Mouse (Mus musculus) spleen, postnatal 0 days (tissue): ENCODE data around the gene Tnfsf14. TPM values are rescaled to one million over a fixed set of nuclear protein-coding genes. Genes with fewer than 3 reads are reported as not detected.

ENCODE experiments used
- polyA plus RNA-seq: library from polyadenylated mRNA; unstranded; fragments of >200 nt; fragmentation: Nextera tagmentation; extraction: Ambion mirVana; gene quantifications from 2 replicates; pipeline ENCODE4 v1.2.1, GENCODE M21; 2015

The Tnfsf14 gene
- polyA plus RNA-seq, result 3.9 and 4.3 TPM in 2 replicates

DNA sequence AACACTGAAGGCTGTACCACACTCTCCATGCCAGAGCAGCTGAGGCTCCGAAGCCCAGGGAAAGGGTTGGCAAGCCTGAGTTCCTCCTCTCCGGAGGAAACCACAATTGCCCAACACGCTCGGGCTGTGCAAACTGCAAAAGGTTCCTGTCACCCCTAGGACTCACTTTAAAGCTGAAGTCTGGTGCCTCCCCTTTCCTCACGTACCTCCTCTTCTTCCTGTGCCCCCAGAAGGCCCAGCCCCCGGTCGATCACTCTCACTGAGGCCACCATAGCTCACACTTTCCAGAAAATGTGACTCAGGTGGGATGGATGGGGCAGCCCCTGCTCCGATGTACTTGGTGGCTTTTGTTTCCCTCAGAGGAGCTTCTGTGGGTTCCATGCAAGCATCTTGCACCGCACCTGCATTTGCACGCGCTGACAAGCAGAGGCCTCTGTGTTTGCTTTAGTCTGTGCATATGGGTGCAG is at the start of gene Tnfsf14:
Tnfsf14 (minus strand) TSS at position 137 of the 467 bp plus-strand sequence.

GRCm38 (mm10) chr17:57228014-57228413 is 34.0 kb upstream of the Tnfsf14 start, which contains the start of gene C3:
Gene C3, minus strand, starts transcription at chr17:57228136.

GRCm38 (mm10) chr17:57148994-57149803 is 44.8 kb downstream of the Tnfsf14 start, which contains the start of gene Cd70:
Gene Cd70, minus strand, starts transcription at chr17:57149777.

Other genes with a start within 250 kb of the Tnfsf14 start
- gene Acer1, start 212.1 kb downstream of the Tnfsf14 start, polyA plus RNA-seq, result not detected in 2 replicates
- 88.8 and 89.3 TPM in 2 replicates for gene Clpp, start 203.9 kb downstream of the Tnfsf14 start, polyA plus RNA-seq
- gene Alkbh7, start 196.8 kb downstream of the Tnfsf14 start, polyA plus RNA-seq, result 20.8 and 25.9 TPM in 2 replicates
- gene Pspn, start 194.2 kb downstream of the Tnfsf14 start, polyA plus RNA-seq, result not detected in 2 replicates
- 70.2 and 72.7 TPM in 2 replicates for gene Gtf2f1, start 182.9 kb downstream of the Tnfsf14 start, polyA plus RNA-seq
- 0.40 and 0.46 TPM in 2 replicates for gene Gm17949, start 182.7 kb downstream of the Tnfsf14 start, polyA plus RNA-seq
- gene Khsrp, start 162.7 kb downstream of the Tnfsf14 start, polyA plus RNA-seq, result 42.5 and 45.4 TPM in 2 replicates
- gene Slc25a41, start 152.5 kb downstream of the Tnfsf14 start, polyA plus RNA-seq, result not detected in 2 replicates
- 0.24 and 0.52 TPM in 2 replicates for gene Crb3, start 135.1 kb downstream of the Tnfsf14 start, polyA plus RNA-seq
- gene Slc25a23, start 134.3 kb downstream of the Tnfsf14 start, polyA plus RNA-seq, result 1.1 TPM in 2 replicates
- gene Dennd1c, start 115.7 kb downstream of the Tnfsf14 start, polyA plus RNA-seq, result 15.9 and 16.7 TPM in 2 replicates
- 0.77 and 0.89 TPM in 2 replicates for gene Tubb4a, start 106.4 kb downstream of the Tnfsf14 start, polyA plus RNA-seq
- 1.6 and 1.8 TPM in 2 replicates for gene Tnfsf9, start 88.9 kb downstream of the Tnfsf14 start, polyA plus RNA-seq
- not detected in 2 replicates for gene Cd70, start 44.4 kb downstream of the Tnfsf14 start, polyA plus RNA-seq
- 29.6 and 30.5 TPM in 2 replicates for gene C3, start 34.0 kb upstream of the Tnfsf14 start, polyA plus RNA-seq
- 20.4 and 24.2 TPM in 2 replicates for gene Gpr108, start 54.3 kb upstream of the Tnfsf14 start, polyA plus RNA-seq
- 10.1 and 12.3 TPM in 2 replicates for gene Trip10, start 55.3 kb upstream of the Tnfsf14 start, polyA plus RNA-seq
- gene Vav1, start 84.9 kb upstream of the Tnfsf14 start, polyA plus RNA-seq, result 17.0 and 24.6 TPM in 2 replicates
- 9.6 and 15.4 TPM in 2 replicates for gene Adgre1, start 164.5 kb upstream of the Tnfsf14 start, polyA plus RNA-seq